Mouse (Mus musculus): ENCODE results near the gene Wdr59.

DNA sequence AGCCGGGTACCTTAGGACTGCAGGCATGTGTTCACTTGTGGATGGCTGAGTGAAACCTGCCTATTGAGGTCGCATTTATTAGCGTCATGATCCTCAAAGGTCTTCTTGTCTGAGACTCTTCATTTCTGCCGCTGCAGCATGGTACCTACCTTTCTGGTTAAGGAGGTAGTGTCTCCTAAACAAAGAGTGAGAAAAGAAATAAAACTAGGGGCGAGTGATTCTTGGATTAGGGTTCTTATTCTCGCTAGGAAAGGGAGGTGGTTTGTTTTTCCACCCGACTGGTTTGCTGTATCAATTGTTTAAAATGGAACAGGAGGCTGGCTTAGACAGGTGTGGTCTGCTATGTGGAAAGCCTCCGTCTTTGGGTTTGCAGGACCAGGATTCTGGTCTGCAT is 15.9 kb upstream of the Wdr59 start:
- TF ChIP-seq CTCF (IDR thresholded peaks at IDR 0.05) = no peak
- TF ChIP-seq POLR2A (IDR thresholded peaks at IDR 0.05; ENCODE audit: insufficient read depth, low read depth, low read length) = no peak
- no peak for TF ChIP-seq EP300 (IDR thresholded peaks at IDR 0.05; ENCODE audit: insufficient read depth, low read depth, low read length)
